Mouse (Mus musculus) limb, embryonic 13.5 days (tissue): ENCODE results near the gene Olfr646. TPM values are rescaled to one million over a fixed set of nuclear protein-coding genes. Genes with fewer than 3 reads are reported as not detected.

Experiments used
- polyA plus RNA-seq: library from polyadenylated mRNA; unstranded; fragments of >200 nt; fragmentation: Nextera tagmentation; extraction: Ambion mirVana; gene quantifications from 2 replicates; pipeline ENCODE4 v1.2.1, GENCODE M21; 2015

Olfr646 gene
- polyA plus RNA-seq, 1 experiment from 2014 or later = not detected

Other genes with a start within 250 kb of the Olfr646 start
- gene Olfr66, start 218.6 kb upstream of the Olfr646 start, polyA plus RNA-seq = not detected in 2 replicates
- not detected in 2 replicates for gene Olfr64, start 210.4 kb upstream of the Olfr646 start, polyA plus RNA-seq
- not detected in 2 replicates for gene Olfr65, start 201.4 kb upstream of the Olfr646 start, polyA plus RNA-seq
- gene Olfr631, start 176.0 kb upstream of the Olfr646 start, polyA plus RNA-seq = not detected in 2 replicates
- gene Olfr632, start 170.5 kb upstream of the Olfr646 start, polyA plus RNA-seq = not detected in 2 replicates
- not detected in 2 replicates for gene Olfr633, start 160.4 kb upstream of the Olfr646 start, polyA plus RNA-seq
- gene Olfr635, start 133.7 kb upstream of the Olfr646 start, polyA plus RNA-seq = not detected in 2 replicates
- gene Olfr638, start 106.1 kb upstream of the Olfr646 start, polyA plus RNA-seq = not detected in 2 replicates
- 0.04 TPM in 1 of 2 replicates, not detected in the other for gene Olfr639, start 87.6 kb upstream of the Olfr646 start, polyA plus RNA-seq
- gene Olfr640, start 79.3 kb upstream of the Olfr646 start, polyA plus RNA-seq = not detected in 2 replicates
- not detected in 2 replicates for gene Olfr641, start 69.4 kb upstream of the Olfr646 start, polyA plus RNA-seq
- gene Olfr642, start 52.2 kb upstream of the Olfr646 start, polyA plus RNA-seq = not detected in 2 replicates
- gene 4930516K23Rik, start 43.4 kb upstream of the Olfr646 start, polyA plus RNA-seq = not detected in 2 replicates
- 0.05 TPM in 1 of 2 replicates, not detected in the other for gene Olfr644, start 33.0 kb upstream of the Olfr646 start, polyA plus RNA-seq
- not detected in 2 replicates for gene Olfr645, start 19.4 kb upstream of the Olfr646 start, polyA plus RNA-seq
- gene Ubqln5, start 25.0 kb downstream of the Olfr646 start, polyA plus RNA-seq = not detected in 2 replicates
- not detected in 2 replicates for gene Olfr643, start 32.5 kb downstream of the Olfr646 start, polyA plus RNA-seq
- not detected in 2 replicates for gene Ubqln3, start 38.4 kb downstream of the Olfr646 start, polyA plus RNA-seq
- gene Ubqlnl, start 45.7 kb downstream of the Olfr646 start, polyA plus RNA-seq = not detected in 2 replicates
- not detected in 2 replicates for gene Olfm5, start 60.0 kb downstream of the Olfr646 start, polyA plus RNA-seq
- gene Olfr648, start 78.5 kb downstream of the Olfr646 start, polyA plus RNA-seq = 0.13 and 0.22 TPM in 2 replicates
- not detected in 2 replicates for gene Olfr649, start 91.1 kb downstream of the Olfr646 start, polyA plus RNA-seq
- 1.1 and 1.4 TPM in 2 replicates for gene Trim6, start 113.9 kb downstream of the Olfr646 start, polyA plus RNA-seq
- 1.4 TPM in 2 replicates for gene Trim34a, start 139.6 kb downstream of the Olfr646 start, polyA plus RNA-seq
- 0.10 and 0.41 TPM in 2 replicates for gene Trim5, start 183.2 kb downstream of the Olfr646 start, polyA plus RNA-seq
- 6.1 and 7.1 TPM in 2 replicates for gene Trim12a, start 210.6 kb downstream of the Olfr646 start, polyA plus RNA-seq
- gene Trim34b, start 224.6 kb downstream of the Olfr646 start, polyA plus RNA-seq = 0.17 TPM in 1 of 2 replicates, not detected in the other
- gene Trim12c, start 248.5 kb downstream of the Olfr646 start, polyA plus RNA-seq = 2.4 and 2.7 TPM in 2 replicates